ENCODE assay signal across 8 mouse cellular contexts in the genomic region with DNA sequence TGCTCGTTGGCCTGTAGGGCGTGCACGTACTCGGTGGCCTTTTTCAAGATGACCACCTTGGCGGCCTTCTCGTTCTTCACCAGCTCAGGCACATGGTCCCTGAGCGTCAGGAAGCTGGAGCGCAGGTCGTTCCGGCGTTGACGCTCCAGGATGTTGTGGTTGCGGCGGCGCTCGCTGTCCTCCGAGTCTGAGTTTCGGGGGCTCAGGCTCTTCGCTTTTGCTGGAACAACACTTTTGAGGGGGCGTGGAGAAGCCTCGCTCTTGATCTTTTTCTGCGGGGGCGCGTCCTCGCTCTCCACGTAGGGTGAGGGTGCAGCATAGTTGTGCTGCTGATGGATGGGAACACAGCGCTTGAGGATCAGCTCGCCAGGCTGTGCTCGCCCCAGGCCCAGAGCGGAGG. TPM values are rescaled to one million over a fixed set of nuclear protein-coding genes. Genes with fewer than 3 reads are reported as not detected.
DNase-seq lines count a peak whose midpoint lies in the region; ATAC-seq lines count a peak whose summit lies in the region.

No protein-coding gene starts in this region.

- no peaks in the 10 kb centered on the region for H3K27me3 ChIP-seq in heart, embryonic 13.5 days (replicated peaks)
- no peaks in the 10 kb centered on the region for H3K27me3 ChIP-seq in forebrain, embryonic 16.5 days (replicated peaks; ENCODE audit: control insufficient read depth, insufficient read depth, low read length)
- no peaks in the 10 kb centered on the region for H3K27me3 ChIP-seq in limb, embryonic 13.5 days

- no peak for DNase-seq in heart, adult 18-20 months
- DNase-seq in ES-CJ7 (ENCODE audit: low read depth, low spot score): peak; percentile 50
- peak; percentile 31 for DNase-seq in right cerebral cortex, postnatal 4 days
- no peak for DNase-seq in gastrocnemius, postnatal 4 days (ENCODE audit: low spot score in 2 of 2)
- DNase-seq in natural killer cell, adult 2 months (ENCODE audit: low spot score in 2 of 2): no peak

- H3K4me1 ChIP-seq in heart, embryonic 13.5 days: peaks cover 30% of the 10 kb centered on the region
- H3K4me1 ChIP-seq in forebrain, embryonic 16.5 days (replicated peaks; ENCODE audit: control insufficient read depth, insufficient read depth, low read length): peaks cover 15% of the 10 kb centered on the region
- H3K4me1 ChIP-seq in limb, embryonic 13.5 days: peaks cover 50% of the 10 kb centered on the region

- no peak for ATAC-seq in heart, embryonic 13.5 days (ENCODE audit: extremely low read depth, insufficient number of reproducible peaks, low FRiP score, low TSS enrichment)
- no peak for ATAC-seq in forebrain, embryonic 16.5 days
- no peak for ATAC-seq in limb, embryonic 13.5 days (ENCODE audit: low FRiP score, low read depth)

- peaks cover 33% of the 10 kb centered on the region for H3K36me3 ChIP-seq in heart, embryonic 13.5 days
- H3K36me3 ChIP-seq in forebrain, embryonic 16.5 days (ENCODE audit: control insufficient read depth, insufficient read depth): peaks cover 20% of the 10 kb centered on the region
- H3K36me3 ChIP-seq in limb, embryonic 13.5 days: peaks cover 24% of the 10 kb centered on the region

- peak overlapping the region; percentile 86 for H3K4me2 ChIP-seq in heart, embryonic 13.5 days
- H3K4me2 ChIP-seq in forebrain, embryonic 16.5 days (ENCODE audit: low read length): peak overlapping the region; percentile 82
- H3K4me2 ChIP-seq in limb, embryonic 13.5 days (replicated peaks): peak overlapping the region; percentile 97

- H3K4me3 ChIP-seq in heart, embryonic 13.5 days: peak overlapping the region; percentile 78
- H3K4me3 ChIP-seq in forebrain, embryonic 16.5 days (replicated peaks; ENCODE audit: low read length): peak overlapping the region; percentile 92
- H3K4me3 ChIP-seq in limb, embryonic 13.5 days: peak overlapping the region; percentile 78

- H3K27ac ChIP-seq in heart, embryonic 13.5 days (replicated peaks): no peak overlapping the region
- peak overlapping the region; percentile 99 for H3K27ac ChIP-seq in forebrain, embryonic 16.5 days (ENCODE audit: low read length)
- no peak overlapping the region for H3K27ac ChIP-seq in limb, embryonic 13.5 days

- no peak overlapping the region; the same call in 1 of the 2 replicates for H3K9ac ChIP-seq in heart, embryonic 13.5 days
- H3K9ac ChIP-seq in forebrain, embryonic 16.5 days (replicated peaks; ENCODE audit: low read depth, low read length): peak overlapping the region; percentile 99
- H3K9ac ChIP-seq in limb, embryonic 13.5 days: peak overlapping the region; percentile 89

- H3K9me3 ChIP-seq in heart, embryonic 13.5 days: no peaks in the 10 kb centered on the region
- no peaks in the 10 kb centered on the region for H3K9me3 ChIP-seq in forebrain, embryonic 16.5 days (ENCODE audit: control insufficient read depth, low read length)
- H3K9me3 ChIP-seq in limb, embryonic 13.5 days: no peaks in the 10 kb centered on the region

- 84% methylated on average over 30 of the region's 30 CpGs for WGBS in heart, embryonic 13.5 days
- WGBS in forebrain, embryonic 16.5 days: 58% methylated on average over 30 of the region's 30 CpGs
- WGBS in limb, embryonic 13.5 days: 51% methylated on average over 30 of the region's 30 CpGs

RNA-seq across cellular contexts. Expression of gene Mycn, which starts 4.6 kb away (rescaled TPM):
- polyA plus RNA-seq in heart, embryonic 13.5 days (2015; fragmentation: Nextera tagmentation; extraction: Ambion mirVana): 45.4 and 52.2 TPM in 2 replicates
- total RNA-seq in heart, adult 18-20 months (2021): 1 to 10 TPM in 1 of 2 experiments, under 1 TPM in 1; 0.62 to 2.0 TPM
- 156 and 197 TPM in 2 replicates for polyA plus RNA-seq in forebrain, embryonic 16.5 days (2015; fragmentation: Nextera tagmentation; extraction: Ambion mirVana)
- polyA plus RNA-seq in limb, embryonic 13.5 days (2015; fragmentation: Nextera tagmentation; extraction: Ambion mirVana): 47.8 and 51.1 TPM in 2 replicates
- total RNA-seq in gastrocnemius, postnatal 4 days (2021): 1 to 10 TPM; 6.1 to 7.9 TPM

Comparison
In these comparisons a context has a peak if more than half of its experiments do, and no peak if none do; other contexts are left out.
1. DNase-seq: peak in ES-CJ7 (single experiment) and right cerebral cortex, postnatal 4 days (single experiment); none in heart, adult 18-20 months (0 of 2), gastrocnemius, postnatal 4 days (0 of 2) and natural killer cell, adult 2 months (0 of 2).
2. Peak in every context shown above with its lines, with median percentiles within 50 percentile points of each other: H3K4me2 ChIP-seq and H3K4me3 ChIP-seq.